Mouse (Mus musculus): Measurements from ENCODE around the gene Calcoco2.

DNA sequence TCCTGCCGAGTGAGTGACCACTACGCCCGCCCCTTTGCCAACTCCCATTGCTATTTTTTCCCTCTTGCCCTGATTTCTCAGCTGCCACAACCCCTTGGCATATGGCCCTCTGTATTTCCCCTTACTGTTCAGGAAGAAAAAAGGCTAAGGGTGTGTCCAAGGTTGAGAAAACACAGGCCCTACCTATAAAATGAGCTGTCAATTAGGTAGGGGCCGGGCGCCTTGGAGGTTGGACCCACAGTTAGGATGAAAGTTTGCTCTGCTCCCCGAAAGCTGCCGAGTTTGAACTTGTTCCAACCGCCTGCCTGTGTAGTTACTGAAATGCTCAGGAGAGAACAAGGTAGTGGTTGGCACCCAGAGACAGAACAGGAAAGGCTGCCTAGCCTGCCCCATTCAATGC is 24.1 kb upstream of the Calcoco2 start:
- TF ChIP-seq CTCF (IDR thresholded peaks at IDR 0.05; ENCODE audit: low read depth) (no peak), EP300 (IDR thresholded peaks at IDR 0.05; ENCODE audit: low read depth) (no peak)

All from liver, postnatal 0 days (tissue).